Mouse (Mus musculus): ENCODE measurements at regions not wholly inside any gene's neighbourhood (a gene's known extent, or its start where the extent isn't known, plus 50 kb on each side); places are given as distances from the start of the nearest gene placed in this dataset.

DNA sequence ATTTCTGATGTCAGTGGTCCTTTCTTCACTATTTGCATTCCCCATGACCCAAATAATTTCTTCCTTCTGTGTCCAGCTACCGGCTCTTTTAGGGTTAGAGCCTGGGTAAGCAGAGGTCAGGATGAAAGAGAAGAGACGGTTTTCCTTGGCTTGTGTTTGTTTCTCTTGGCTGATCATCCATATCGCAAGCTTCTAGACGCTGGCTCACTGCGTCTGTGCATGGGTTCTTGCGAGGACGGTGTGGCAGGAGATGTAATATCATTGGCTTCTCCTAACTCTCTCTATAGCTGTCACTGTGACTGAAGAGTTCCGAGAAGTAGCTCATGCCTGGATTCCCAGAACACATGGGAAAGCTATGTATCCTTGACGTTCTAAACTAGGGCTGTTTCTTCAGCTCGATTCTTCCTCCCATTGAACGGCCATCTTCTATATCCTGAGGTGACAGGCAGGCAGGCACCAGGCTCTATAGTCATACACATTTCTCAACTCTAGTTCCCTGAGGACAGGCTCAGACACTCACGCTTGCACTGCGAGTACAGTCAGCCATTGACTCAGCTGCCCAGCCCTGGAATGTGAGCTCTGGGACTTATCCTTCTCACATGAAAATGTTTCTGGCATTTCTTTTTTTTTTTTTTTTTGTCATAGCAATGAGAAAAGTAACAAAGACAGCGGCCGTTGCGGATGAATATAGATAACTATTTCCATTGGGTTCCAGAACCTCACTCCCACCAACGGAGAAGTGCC is 85.0 kb downstream of the Bach1 start:
- intact Hi-C loops (cut with DNase I) = no loop called here

DNA sequence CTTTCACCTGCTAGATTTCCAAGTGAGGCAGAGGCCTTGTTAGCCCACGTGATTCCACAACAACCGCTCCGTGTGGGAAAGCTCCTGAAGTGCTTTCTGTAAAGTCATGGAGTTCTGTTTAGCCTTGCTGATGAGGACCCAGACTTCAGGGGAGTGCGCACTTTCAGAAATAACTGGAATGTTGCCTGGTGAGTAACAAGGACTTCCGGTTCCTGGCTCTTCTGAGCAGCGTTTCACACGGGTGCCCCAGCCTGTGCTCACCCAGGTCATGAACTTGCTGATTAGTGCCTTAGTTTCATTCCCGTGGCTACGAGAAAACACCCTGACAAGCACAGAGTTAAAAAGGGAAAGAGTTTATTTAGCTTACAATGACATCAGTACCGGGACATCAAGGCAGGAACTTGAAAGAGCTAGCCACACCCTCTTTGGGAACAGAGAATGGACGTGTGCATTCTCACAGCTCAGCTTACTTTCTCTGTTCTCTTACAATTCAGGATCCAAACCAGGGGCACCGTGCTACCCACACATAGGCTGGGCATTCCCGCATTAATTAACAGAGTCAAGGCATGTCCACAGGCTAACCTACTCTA is 85.8 kb downstream of the Bach1 start:
- intact Hi-C loops (cut with DNase I) = no loop called here

DNA sequence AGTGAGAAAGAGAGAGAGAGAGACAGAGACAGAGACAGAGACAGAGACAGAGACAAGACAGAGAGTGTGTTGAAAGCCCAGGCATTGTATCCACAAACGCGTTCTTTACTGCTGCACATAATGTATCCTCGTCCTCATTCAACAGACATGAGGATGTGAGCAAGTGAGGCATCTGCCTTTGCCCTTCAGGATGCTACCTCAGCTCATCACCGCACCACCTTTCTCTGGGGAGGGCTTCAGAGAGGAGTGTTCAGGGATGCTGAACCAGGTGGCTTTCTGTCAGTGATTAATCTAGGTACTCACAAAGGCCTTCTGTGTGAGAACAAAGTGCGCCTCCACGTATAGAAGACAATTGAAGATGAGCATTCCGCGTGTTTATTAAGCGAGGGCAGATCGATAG is 90.8 kb downstream of the Bach1 start:
- intact Hi-C loops (cut with DNase I) = no loop called here

DNA sequence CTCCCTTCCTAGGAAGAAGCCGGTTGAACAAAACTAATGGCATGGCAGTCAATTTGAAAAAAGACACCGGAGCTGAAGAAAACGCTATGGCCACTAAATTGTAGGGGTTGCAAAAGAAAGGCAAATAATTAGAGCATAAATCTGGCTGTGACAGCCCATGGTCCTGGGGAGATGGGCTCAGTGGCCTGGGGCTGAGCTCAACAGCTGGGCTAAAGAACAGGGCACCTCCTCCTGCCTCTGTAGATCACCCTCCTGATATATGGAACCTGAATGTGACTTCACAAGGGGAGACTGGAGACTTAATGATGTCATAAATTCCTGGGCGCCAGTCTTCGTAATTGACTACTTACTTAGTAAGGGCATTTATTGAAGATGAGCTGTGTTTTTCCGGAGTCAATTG is 91.2 kb downstream of the Bach1 start:
- intact Hi-C loops (cut with DNase I) = no loop called here

DNA sequence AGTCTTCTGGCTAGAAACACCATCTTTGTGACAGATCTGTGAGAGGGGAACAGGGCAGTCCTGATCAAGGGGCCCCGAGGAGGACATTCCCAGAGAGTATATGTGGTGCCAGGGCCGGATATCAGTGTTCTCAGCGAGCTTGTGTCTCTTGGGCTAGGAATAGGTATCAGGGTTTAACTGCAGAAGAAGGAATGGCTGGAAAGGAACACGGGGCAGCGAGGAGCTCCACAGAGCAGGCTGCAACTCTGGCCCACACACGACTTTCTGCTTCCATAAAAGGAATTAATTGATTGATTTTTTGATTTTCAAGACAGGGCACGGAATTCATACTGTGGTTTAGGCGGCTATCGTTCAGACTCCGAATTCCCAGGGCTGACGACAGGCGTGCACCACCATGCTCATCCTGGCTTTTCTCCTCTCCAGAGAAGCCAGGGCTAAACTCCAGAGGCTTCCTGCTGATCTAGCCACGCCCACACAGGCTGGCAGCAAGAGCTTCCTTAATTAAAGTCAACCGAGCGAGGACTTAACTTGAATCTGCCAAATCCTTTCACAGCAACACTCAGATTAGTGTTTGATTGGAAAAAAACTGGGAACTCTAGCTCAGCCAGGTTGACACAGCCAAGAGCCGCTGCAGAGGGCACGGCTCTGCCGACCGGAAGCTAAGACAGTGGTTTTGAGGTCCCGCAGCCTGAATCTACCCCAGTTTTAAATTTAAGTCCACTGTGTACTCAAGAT is 97.9 kb downstream of the Bach1 start:
- intact Hi-C loops (cut with DNase I) = no loop called here

- intact Hi-C loops (cut with DNase I) = no loop called here
Observed at GRCm38 (mm10) chr16:87802317-87802716, 103.6 kb downstream of the Bach1 start.

DNA sequence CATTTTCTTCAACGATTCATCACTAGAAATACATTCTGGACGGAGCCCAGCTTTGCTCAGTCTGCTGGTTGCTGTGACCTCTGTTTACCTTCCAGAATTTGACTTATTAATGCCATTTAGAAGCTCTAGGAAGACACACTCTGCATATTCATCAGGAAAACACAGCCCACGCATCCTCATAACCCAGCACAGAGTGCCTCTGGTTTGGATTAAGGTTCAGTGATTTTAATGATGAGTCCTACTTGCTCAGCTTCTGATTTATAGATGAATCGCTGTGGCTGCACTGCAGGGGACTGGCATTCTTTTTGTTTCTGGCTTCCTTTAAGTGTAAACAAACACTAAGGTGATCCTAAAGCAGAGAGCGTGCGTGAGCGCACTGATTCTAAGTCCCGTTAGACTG is 118.8 kb downstream of the Bach1 start:
- intact Hi-C loops (cut with DNase I) = no loop called here

DNA sequence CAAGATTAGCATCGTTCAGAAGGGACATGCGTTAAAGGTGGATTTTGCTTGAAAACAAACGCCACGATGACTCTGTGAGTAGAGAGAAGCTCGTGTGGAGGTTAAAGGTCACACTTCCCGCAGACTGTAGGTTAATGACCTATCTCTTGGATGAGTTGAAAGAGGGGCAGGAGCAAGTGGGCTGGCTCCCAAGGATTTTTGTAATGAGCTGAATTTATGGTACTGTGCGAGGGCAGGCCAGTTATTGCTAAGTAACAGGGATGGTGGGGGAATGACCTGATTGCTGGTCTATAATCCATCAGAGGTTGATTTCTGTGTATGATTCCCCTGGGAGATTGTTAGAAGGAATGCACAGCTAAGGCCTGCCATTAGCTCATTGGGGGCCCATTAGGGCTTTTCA is 135.6 kb downstream of the Bach1 start:
- intact Hi-C loops (cut with DNase I) = no loop called here

- intact Hi-C loops (cut with DNase I) = loop anchor here (1.0 kb wide), 1 partner anchor 363 kb away; no protein-coding TSS in a partner anchor
Observed at GRCm38 (mm10) chr16:87840949-87841546, 142.3 kb downstream of the Bach1 start.

All from adrenal gland (tissue).